Comparison of ENCODE assay signal across 16 mouse cellular contexts in genomic region chr6:144312282-144312780, GRCm38 (mm10).
DNase-seq lines count a peak whose midpoint lies in the region; ATAC-seq lines count a peak whose summit lies in the region.
"Had no signal": no experiment of that assay in that cellular context is flagged by ENCODE, and none has a peak within 500 bp of the region (broad histone marks: within the 10 kb centered on the region; RNA-seq: fewer than 3 reads in every experiment).

No protein-coding gene starts in this region.

- WGBS in forebrain, embryonic 12.5 days = 57% methylated on average over 7 of the region's 7 CpGs
- 40% methylated on average over 7 of the region's 7 CpGs for WGBS in hindbrain, embryonic 14.5 days
- WGBS in liver, embryonic 15.5 days (ENCODE audit: insufficient replicate concordance) = 67% methylated on average over 7 of the region's 7 CpGs
- 70% methylated on average over 7 of the region's 7 CpGs for WGBS in kidney, embryonic 14.5 days

- H3K9ac ChIP-seq in forebrain, embryonic 12.5 days = no peak overlapping the region
- H3K9ac ChIP-seq in hindbrain, embryonic 14.5 days = no peak overlapping the region; the same call in 1 of the 2 replicates
- no peak overlapping the region for H3K9ac ChIP-seq in liver, embryonic 15.5 days
- no peak overlapping the region for H3K9ac ChIP-seq in kidney, embryonic 14.5 days (ENCODE audit: low read depth, low read length)
- H3K9ac ChIP-seq: neural tube, embryonic 12.5 days had no signal

- H3K36me3 ChIP-seq in forebrain, embryonic 12.5 days (replicated peaks) = no peaks in the 10 kb centered on the region
- H3K36me3 ChIP-seq in hindbrain, embryonic 14.5 days (replicated peaks; ENCODE audit: control insufficient read depth, insufficient read depth) = no peaks in the 10 kb centered on the region
- H3K36me3 ChIP-seq in liver, embryonic 15.5 days (replicated peaks) = no peaks in the 10 kb centered on the region
- no peaks in the 10 kb centered on the region for H3K36me3 ChIP-seq in kidney, embryonic 14.5 days (ENCODE audit: control insufficient read depth, insufficient read depth, low read length)
- H3K36me3 ChIP-seq: neural tube, embryonic 12.5 days had no signal

- no peak overlapping the region for H3K4me2 ChIP-seq in forebrain, embryonic 12.5 days
- no peak overlapping the region for H3K4me2 ChIP-seq in hindbrain, embryonic 14.5 days (replicated peaks)
- H3K4me2 ChIP-seq in liver, embryonic 15.5 days = no peak overlapping the region
- H3K4me2 ChIP-seq in kidney, embryonic 14.5 days (replicated peaks; ENCODE audit: low read depth, low read length) = no peak overlapping the region

- H3K4me3 ChIP-seq in forebrain, embryonic 12.5 days (replicated peaks) = no peak overlapping the region
- no peak overlapping the region for H3K4me3 ChIP-seq in hindbrain, embryonic 14.5 days (replicated peaks; ENCODE audit: low read length)
- no peak overlapping the region for H3K4me3 ChIP-seq in liver, embryonic 15.5 days (replicated peaks)
- H3K4me3 ChIP-seq in kidney, embryonic 14.5 days (ENCODE audit: low read length) = no peak overlapping the region
- H3K4me3 ChIP-seq: erythroblast, embryonic 14.5 days; neural tube, embryonic 12.5 days had no signal

- 0 out of 2 replicates have a peak overlapping the region, but pooled peaks have one; percentile 1 for H3K27ac ChIP-seq in forebrain, embryonic 12.5 days
- H3K27ac ChIP-seq in hindbrain, embryonic 14.5 days = peak overlapping the region; percentile 51; the same call in 1 of the 2 replicates
- H3K27ac ChIP-seq in liver, embryonic 15.5 days (replicated peaks) = peak overlapping the region; percentile 58
- H3K27ac ChIP-seq in kidney, embryonic 14.5 days (ENCODE audit: low read depth, low read length) = no peak overlapping the region

- H3K27me3 ChIP-seq in forebrain, embryonic 12.5 days = no peaks in the 10 kb centered on the region
- H3K27me3 ChIP-seq in hindbrain, embryonic 14.5 days (ENCODE audit: control insufficient read depth, insufficient read depth, low read length) = no peaks in the 10 kb centered on the region
- no peaks in the 10 kb centered on the region for H3K27me3 ChIP-seq in liver, embryonic 15.5 days
- no peaks in the 10 kb centered on the region for H3K27me3 ChIP-seq in kidney, embryonic 14.5 days (ENCODE audit: control insufficient read depth, insufficient read depth, low read length)
- H3K27me3 ChIP-seq: neural tube, embryonic 12.5 days; Patski had no signal

- DNase-seq in frontal cortex, postnatal 25 days (ENCODE audit: low spot score in 2 of 2) = no peak
- no peak for DNase-seq in hindbrain, embryonic 14.5 days (ENCODE audit: low spot score)
- no peak for DNase-seq in adrenal gland, postnatal 25 days
- DNase-seq: B cell, adult 2 months; cerebellum, adult 11-12 months; layer of hippocampus, postnatal 36 days; thymus, adult 18-20 months had no signal

- ATAC-seq in frontal cortex, adult (ENCODE audit: low TSS enrichment) = 0 out of 2 replicates have a peak, but pooled peaks have one; percentile 31
- no peak for ATAC-seq in forebrain, embryonic 12.5 days (ENCODE audit: low FRiP score)
- ATAC-seq in hindbrain, embryonic 14.5 days (ENCODE audit: low FRiP score) = no peak
- ATAC-seq in liver, embryonic 15.5 days (ENCODE audit: insufficient read depth) = no peak
- ATAC-seq in megakaryocyte, adult 5-6 weeks (ENCODE audit: poor library complexity, severe bottlenecking) = no peak
- ATAC-seq in kidney, embryonic 14.5 days (ENCODE audit: low FRiP score, low TSS enrichment) = no peak
- ATAC-seq: lung, postnatal 0 days; Patski had no signal

- no peaks in the 10 kb centered on the region for H3K9me3 ChIP-seq in forebrain, embryonic 12.5 days
- no peaks in the 10 kb centered on the region for H3K9me3 ChIP-seq in hindbrain, embryonic 14.5 days (ENCODE audit: control insufficient read depth, low read length)
- no peaks in the 10 kb centered on the region for H3K9me3 ChIP-seq in liver, embryonic 15.5 days (replicated peaks)
- H3K9me3 ChIP-seq in kidney, embryonic 14.5 days (ENCODE audit: control insufficient read depth, low read length) = no peaks in the 10 kb centered on the region

- H3K4me1 ChIP-seq in forebrain, embryonic 12.5 days = peaks cover 22% of the 10 kb centered on the region
- 0 out of 2 replicates have a peak, but pooled peaks cover 6% of the 10 kb centered on the region for H3K4me1 ChIP-seq in hindbrain, embryonic 14.5 days (replicated peaks; ENCODE audit: control insufficient read depth, insufficient read depth, low read length)
- no peaks in the 10 kb centered on the region for H3K4me1 ChIP-seq in liver, embryonic 15.5 days (replicated peaks)
- H3K4me1 ChIP-seq in kidney, embryonic 14.5 days (ENCODE audit: control insufficient read depth, insufficient read depth, low read length) = 0 out of 2 replicates have a peak, but pooled peaks cover 3% of the 10 kb centered on the region
